Mouse (Mus musculus): ENCODE measurements around the gene Mb. TPM values are rescaled to one million over a fixed set of nuclear protein-coding genes. Genes with fewer than 3 reads are reported as not detected.
A peak's percentile ranks its signal among the peaks of the same experiment; 100 is the strongest.

Mb gene
- polyA plus RNA-seq, 1 experiment from 2014 or later = 0.84 TPM

GRCm38 (mm10) chr15:77045609-77046008 is 4.9 kb downstream of the Mb start:
- no peak for ATAC-seq
- H3K9ac ChIP-seq (replicated peaks; ENCODE audit: low read depth) = no peak overlapping the region

GRCm38 (mm10) chr15:77044597-77045320 is 5.7 kb downstream of the Mb start, which contains the start of gene Apol6:
Gene Apol6, plus strand, starts transcription at chr15:77044729.
- ATAC-seq (peak; percentile 21; the same call in 1 of the 2 replicates), DNase-seq (ENCODE audit: low spot score) (no peak)
- no peak within 1 kb of the TSS for H3K27ac ChIP-seq (ENCODE audit: low read length)
- no peak within 1 kb of the TSS for H3K4me2 ChIP-seq (replicated peaks; ENCODE audit: low read depth, low read length)
- H3K27me3 ChIP-seq (replicated peaks; ENCODE audit: insufficient read depth, low read length) = no peaks in the 10 kb centered on the region
- no peak within 1 kb of the TSS for H3K4me3 ChIP-seq (ENCODE audit: low read depth, low read length)
- no peak within 1 kb of the TSS for H3K9ac ChIP-seq (replicated peaks; ENCODE audit: low read depth)
- H3K9me3 ChIP-seq (ENCODE audit: low read length) = no peaks in the 10 kb centered on the region
- H3K4me1 ChIP-seq (ENCODE audit: insufficient read depth, low read depth, low read length) = no peaks in the 10 kb centered on the region
- TF ChIP-seq EP300 (IDR thresholded peaks at IDR 0.05) (no peak), CTCF (IDR thresholded peaks at IDR 0.05) (no peak)
- H3K36me3 ChIP-seq (ENCODE audit: insufficient read depth, low read length) = no peaks in the 10 kb centered on the region
- 72% methylated on average over 12 of the region's 12 CpGs for WGBS

More at GRCm38 (mm10) chr15:77045609-77046008, 4.9 kb downstream of the Mb start:
- Histone ChIP-seq H3K36me3 (ENCODE audit: insufficient read depth, low read length) (no peaks in the 10 kb centered on the region), H3K4me2 (replicated peaks; ENCODE audit: low read depth, low read length) (no peak overlapping the region), H3K27me3 (replicated peaks; ENCODE audit: insufficient read depth, low read length) (no peaks in the 10 kb centered on the region), H3K4me1 (ENCODE audit: insufficient read depth, low read depth, low read length) (no peaks in the 10 kb centered on the region), H3K27ac (ENCODE audit: low read length) (no peak overlapping the region), H3K9me3 (ENCODE audit: low read length) (no peaks in the 10 kb centered on the region), H3K4me3 (ENCODE audit: low read depth, low read length) (no peak overlapping the region)
- no peak for TF ChIP-seq CTCF (IDR thresholded peaks at IDR 0.05)
- no peak for TF ChIP-seq EP300 (IDR thresholded peaks at IDR 0.05)
- 57% methylated on average over 9 of the region's 10 CpGs for WGBS
- DNase-seq (ENCODE audit: low spot score) = no peak

GRCm38 (mm10) chr15:77040784-77041183 is 9.7 kb downstream of the Mb start:
- no peaks in the 10 kb centered on the region for H3K27me3 ChIP-seq (replicated peaks; ENCODE audit: insufficient read depth, low read length)
- 67% methylated on average over 3 of the region's 3 CpGs for WGBS
- TF ChIP-seq CTCF (IDR thresholded peaks at IDR 0.05) = no peak
- no peak for TF ChIP-seq EP300 (IDR thresholded peaks at IDR 0.05)
- peaks cover 12% of the 10 kb centered on the region for H3K4me1 ChIP-seq (ENCODE audit: insufficient read depth, low read depth, low read length)
- ATAC-seq = no peak
- H3K9ac ChIP-seq (replicated peaks; ENCODE audit: low read depth) = no peak overlapping the region
- DNase-seq (ENCODE audit: low spot score) = no peak
- H3K4me2 ChIP-seq (replicated peaks; ENCODE audit: low read depth, low read length) = no peak overlapping the region
- no peaks in the 10 kb centered on the region for H3K36me3 ChIP-seq (ENCODE audit: insufficient read depth, low read length)
- H3K4me3 ChIP-seq (ENCODE audit: low read depth, low read length) = no peak overlapping the region
- H3K27ac ChIP-seq (ENCODE audit: low read length) = no peak overlapping the region
- no peaks in the 10 kb centered on the region for H3K9me3 ChIP-seq (ENCODE audit: low read length)

GRCm38 (mm10) chr15:77039211-77039700 is 11.2 kb downstream of the Mb start:
- ATAC-seq (no peak), DNase-seq (ENCODE audit: low spot score) (no peak)
- peaks cover 12% of the 10 kb centered on the region for H3K4me1 ChIP-seq (ENCODE audit: insufficient read depth, low read depth, low read length)
- 71% methylated on average over 9 of the region's 9 CpGs for WGBS
- H3K27ac ChIP-seq (ENCODE audit: low read length) = no peak overlapping the region
- H3K9ac ChIP-seq (replicated peaks; ENCODE audit: low read depth) = no peak overlapping the region
- H3K4me2 ChIP-seq (replicated peaks; ENCODE audit: low read depth, low read length) = no peak overlapping the region
- TF ChIP-seq EP300 (IDR thresholded peaks at IDR 0.05) = no peak
- TF ChIP-seq CTCF (IDR thresholded peaks at IDR 0.05) = no peak
- H3K27me3 ChIP-seq (replicated peaks; ENCODE audit: insufficient read depth, low read length) = no peaks in the 10 kb centered on the region
- no peaks in the 10 kb centered on the region for H3K36me3 ChIP-seq (ENCODE audit: insufficient read depth, low read length)
- H3K4me3 ChIP-seq (ENCODE audit: low read depth, low read length) = no peak overlapping the region
- H3K9me3 ChIP-seq (ENCODE audit: low read length) = no peaks in the 10 kb centered on the region

- ATAC-seq (peak; percentile 73), DNase-seq (ENCODE audit: low spot score) (peak; percentile 93)
- Histone ChIP-seq H3K27ac (ENCODE audit: low read length) (peak overlapping the region; percentile 92), H3K4me2 (replicated peaks; ENCODE audit: low read depth, low read length) (peak overlapping the region; percentile 29; the same call in 1 of the 2 replicates), H3K9ac (replicated peaks; ENCODE audit: low read depth) (no peak overlapping the region), H3K4me3 (ENCODE audit: low read depth, low read length) (no peak overlapping the region; the same call in 1 of the 2 replicates), H3K9me3 (ENCODE audit: low read length) (no peaks in the 10 kb centered on the region), H3K27me3 (replicated peaks; ENCODE audit: insufficient read depth, low read length) (no peaks in the 10 kb centered on the region), H3K4me1 (ENCODE audit: insufficient read depth, low read depth, low read length) (peaks cover 12% of the 10 kb centered on the region), H3K36me3 (ENCODE audit: insufficient read depth, low read length) (no peaks in the 10 kb centered on the region)
- 9% methylated on average over 11 of the region's 11 CpGs for WGBS
- TF ChIP-seq EP300 (IDR thresholded peaks at IDR 0.05) = no peak
- TF ChIP-seq CTCF (IDR thresholded peaks at IDR 0.05) = no peak
Observed at GRCm38 (mm10) chr15:77037278-77038161, 12.9 kb downstream of the Mb start.

GRCm38 (mm10) chr15:77036989-77037277 is 13.5 kb downstream of the Mb start:
- DNase-seq (ENCODE audit: low spot score) (no peak), ATAC-seq (peak; percentile 57)
- H3K36me3 ChIP-seq (ENCODE audit: insufficient read depth, low read length) = no peaks in the 10 kb centered on the region
- 24% methylated on average over 2 of the region's 2 CpGs for WGBS
- no peak overlapping the region for H3K4me3 ChIP-seq (ENCODE audit: low read depth, low read length)
- no peaks in the 10 kb centered on the region for H3K27me3 ChIP-seq (replicated peaks; ENCODE audit: insufficient read depth, low read length)
- H3K4me1 ChIP-seq (ENCODE audit: insufficient read depth, low read depth, low read length) = peaks cover 12% of the 10 kb centered on the region
- TF ChIP-seq CTCF (IDR thresholded peaks at IDR 0.05) = no peak
- TF ChIP-seq EP300 (IDR thresholded peaks at IDR 0.05) = no peak
- no peak overlapping the region for H3K4me2 ChIP-seq (replicated peaks; ENCODE audit: low read depth, low read length)
- peak overlapping the region; percentile 92 for H3K27ac ChIP-seq (ENCODE audit: low read length)
- H3K9me3 ChIP-seq (ENCODE audit: low read length) = no peaks in the 10 kb centered on the region
- no peak overlapping the region for H3K9ac ChIP-seq (replicated peaks; ENCODE audit: low read depth)

Measured in lung, postnatal 0 days (tissue).